Mouse (Mus musculus) heart, embryonic 10.5 days (tissue): ENCODE data around the gene Smco3. TPM values are rescaled to one million over a fixed set of nuclear protein-coding genes. Genes with fewer than 3 reads are reported as not detected.

Experiments used
- DNase-seq: peaks from one replicate; pipeline ENCODE4 v3.0.0-alpha.2; 2017; ENCODE audit warnings: low spot score
- H3K27ac ChIP-seq: fragments of 300-500 bp; sonication (generic); 2 replicates; pipeline ENCODE4 v1.5.1; 2016; ENCODE audit warnings: mild to moderate bottlenecking
- H3K27me3 ChIP-seq: fragments of 300-500 bp; sonication (generic); 2 replicates; pipeline ENCODE4 v1.6.1; 2016; ENCODE audit warnings: mild to moderate bottlenecking; ENCODE audit not compliant: poor library complexity, insufficient read depth, severe bottlenecking
- H3K36me3 ChIP-seq: fragments of 300-500 bp; sonication (generic); 2 replicates; pipeline ENCODE4 v1.6.1; 2016; ENCODE audit warnings: mild to moderate bottlenecking, moderate library complexity
- H3K4me1 ChIP-seq: fragments of 300-500 bp; sonication (generic); 2 replicates; pipeline ENCODE4 v1.6.1; 2016; ENCODE audit warnings: mild to moderate bottlenecking
- H3K4me3 ChIP-seq: fragments of 300-500 bp; sonication (generic); 2 replicates; pipeline ENCODE4 v1.5.1; 2016; ENCODE audit warnings: mild to moderate bottlenecking, moderate library complexity
- H3K9me3 ChIP-seq: fragments of 300-500 bp; sonication (generic); 2 replicates; pipeline ENCODE4 v1.6.1; 2016; ENCODE audit warnings: mild to moderate bottlenecking, moderate library complexity
- WGBS: fragments of 180-500 bp; shearing (Covaris S2); methylation state at CpG from one replicate; pipeline ENCODE4 v1.1.7; 2016; 5-methylcytosine and 5-hydroxymethylcytosine counted together
- polyA plus RNA-seq: library from polyadenylated mRNA; unstranded; fragments of >200 nt; fragmentation: Nextera tagmentation; extraction: Ambion mirVana; gene quantifications from 2 replicates; pipeline ENCODE4 v1.2.1, GENCODE M21; 2016

Gene Smco3
- polyA plus RNA-seq, 1 experiment from 2014 or later, result not detected

GRCm38 (mm10) chr6:136837323-136837722 is 2.1 kb upstream of the Smco3 start:
- Histone ChIP-seq H3K27ac (no peak overlapping the region), H3K4me3 (no peak overlapping the region), H3K27me3 (peaks cover 3% of the 10 kb centered on the region; the same call in 1 of the 2 replicates), H3K9me3 (no peaks in the 10 kb centered on the region), H3K36me3 (no peaks in the 10 kb centered on the region), H3K4me1 (no peaks in the 10 kb centered on the region)
- 68% methylated on average over 3 of the region's 3 CpGs for WGBS
- DNase-seq, result no peak

- Histone ChIP-seq H3K4me1 (peaks cover 7% of the 10 kb centered on the region; the same call in 1 of the 2 replicates), H3K27ac (no peak overlapping the region), H3K9me3 (no peaks in the 10 kb centered on the region), H3K36me3 (no peaks in the 10 kb centered on the region), H3K27me3 (peaks cover 3% of the 10 kb centered on the region), H3K4me3 (no peak overlapping the region)
- WGBS, result 61% methylated on average over 5 of the region's 5 CpGs
- DNase-seq, result no peak
Measured at GRCm38 (mm10) chr6:136831712-136832111, 3.5 kb downstream of the Smco3 start.

GRCm38 (mm10) chr6:136828681-136829080 is 6.6 kb downstream of the Smco3 start:
- peak overlapping the region; percentile 100 for H3K4me3 ChIP-seq
- DNase-seq, result no peak
- peaks cover 20% of the 10 kb centered on the region for H3K36me3 ChIP-seq
- WGBS, result 38% methylated on average over 4 of the region's 4 CpGs
- no peaks in the 10 kb centered on the region; the same call in 1 of the 2 replicates for H3K27me3 ChIP-seq
- peaks cover 7% of the 10 kb centered on the region; the same call in 1 of the 2 replicates for H3K4me1 ChIP-seq
- no peaks in the 10 kb centered on the region for H3K9me3 ChIP-seq
- H3K27ac ChIP-seq, result peak overlapping the region; percentile 89

- H3K27ac ChIP-seq, result peak within 1 kb of the TSS; percentile 99
- WGBS, result under 1% methylated on average over 45 of the region's 45 CpGs
- DNase-seq, result peak; percentile 99
Measured at GRCm38 (mm10) chr6:136827881-136828561, 7.2 kb downstream of the Smco3 start, which contains the start of gene Wbp11. TSS of gene Wbp11 (minus strand) at chr6:136828233.

GRCm38 (mm10) chr6:136827516-136827880 is 7.8 kb downstream of the Smco3 start, which contains the start of gene BC049715:
TSS of gene BC049715 (plus strand) at chr6:136827626.
- H3K4me1 ChIP-seq, result peaks cover 7% of the 10 kb centered on the region; the same call in 1 of the 2 replicates
- peak within 1 kb of the TSS; percentile 100 for H3K4me3 ChIP-seq
- H3K9me3 ChIP-seq, result no peaks in the 10 kb centered on the region
- H3K27ac ChIP-seq, result peak within 1 kb of the TSS; percentile 99
- peaks cover 28% of the 10 kb centered on the region for H3K36me3 ChIP-seq
- no peak for DNase-seq
- under 1% methylated on average over 34 of the region's 34 CpGs for WGBS
- H3K27me3 ChIP-seq, result no peaks in the 10 kb centered on the region; the same call in 1 of the 2 replicates

More at GRCm38 (mm10) chr6:136827881-136828561, 7.2 kb downstream of the Smco3 start, which contains the start of gene Wbp11:
- H3K4me3 ChIP-seq, result peak within 1 kb of the TSS; percentile 100
- peaks cover 7% of the 10 kb centered on the region; the same call in 1 of the 2 replicates for H3K4me1 ChIP-seq
- H3K9me3 ChIP-seq, result no peaks in the 10 kb centered on the region
- peaks cover 23% of the 10 kb centered on the region for H3K36me3 ChIP-seq
- H3K27me3 ChIP-seq, result no peaks in the 10 kb centered on the region; the same call in 1 of the 2 replicates

GRCm38 (mm10) chr6:136827116-136827515 is 8.1 kb downstream of the Smco3 start:
- peak overlapping the region; percentile 99 for H3K27ac ChIP-seq
- peak overlapping the region; percentile 100 for H3K4me3 ChIP-seq
- peaks cover 7% of the 10 kb centered on the region; the same call in 1 of the 2 replicates for H3K4me1 ChIP-seq
- peak; percentile 55 for DNase-seq
- 14% methylated on average over 7 of the region's 7 CpGs for WGBS
- peaks cover 32% of the 10 kb centered on the region for H3K36me3 ChIP-seq
- no peaks in the 10 kb centered on the region; the same call in 1 of the 2 replicates for H3K27me3 ChIP-seq
- H3K9me3 ChIP-seq, result no peaks in the 10 kb centered on the region

- Histone ChIP-seq H3K27me3 (no peaks in the 10 kb centered on the region), H3K4me1 (peaks cover 11% of the 10 kb centered on the region; the same call in 1 of the 2 replicates), H3K4me3 (no peak overlapping the region), H3K36me3 (peaks cover 53% of the 10 kb centered on the region), H3K27ac (no peak overlapping the region), H3K9me3 (no peaks in the 10 kb centered on the region)
- 92% methylated on average over 8 of the region's 8 CpGs for WGBS
- DNase-seq, result peak; percentile 64
Measured at GRCm38 (mm10) chr6:136824987-136825386, 10.3 kb downstream of the Smco3 start.

GRCm38 (mm10) chr6:136821086-136821485 is 14.2 kb downstream of the Smco3 start:
- H3K36me3 ChIP-seq, result peaks cover 91% of the 10 kb centered on the region
- no peaks in the 10 kb centered on the region for H3K27me3 ChIP-seq
- no peaks in the 10 kb centered on the region for H3K9me3 ChIP-seq
- no peak for DNase-seq
- WGBS, result 88% methylated on average over 18 of the region's 18 CpGs
- H3K4me3 ChIP-seq, result no peak overlapping the region
- peaks cover 5% of the 10 kb centered on the region; the same call in 1 of the 2 replicates for H3K4me1 ChIP-seq
- H3K27ac ChIP-seq, result no peak overlapping the region

GRCm38 (mm10) chr6:136820381-136820780 is 14.9 kb downstream of the Smco3 start:
- Histone ChIP-seq H3K27ac (no peak overlapping the region), H3K4me1 (peaks cover 5% of the 10 kb centered on the region; the same call in 1 of the 2 replicates), H3K9me3 (no peaks in the 10 kb centered on the region), H3K4me3 (no peak overlapping the region), H3K36me3 (peaks cover 93% of the 10 kb centered on the region), H3K27me3 (no peaks in the 10 kb centered on the region)
- WGBS, result 84% methylated on average over 21 of the region's 21 CpGs
- no peak for DNase-seq

- no peak for DNase-seq
- Histone ChIP-seq H3K9me3 (no peaks in the 10 kb centered on the region), H3K36me3 (peaks cover 95% of the 10 kb centered on the region), H3K4me1 (peaks cover 5% of the 10 kb centered on the region; the same call in 1 of the 2 replicates), H3K4me3 (no peak overlapping the region), H3K27me3 (no peaks in the 10 kb centered on the region), H3K27ac (no peak overlapping the region)
- WGBS, result 92% methylated on average over 3 of the region's 3 CpGs
Measured at GRCm38 (mm10) chr6:136817549-136817948, 17.7 kb downstream of the Smco3 start.

- WGBS, result 94% methylated on average over 21 of the region's 21 CpGs
- DNase-seq, result no peak
- peaks cover 5% of the 10 kb centered on the region; the same call in 1 of the 2 replicates for H3K4me1 ChIP-seq
- no peaks in the 10 kb centered on the region for H3K27me3 ChIP-seq
- H3K27ac ChIP-seq, result no peak overlapping the region
- H3K36me3 ChIP-seq, result peaks cover 95% of the 10 kb centered on the region
- no peak overlapping the region for H3K4me3 ChIP-seq
- H3K9me3 ChIP-seq, result no peaks in the 10 kb centered on the region
Measured at GRCm38 (mm10) chr6:136816826-136817225, 18.4 kb downstream of the Smco3 start.

- Histone ChIP-seq H3K36me3 (peaks cover 80% of the 10 kb centered on the region), H3K4me1 (no peaks in the 10 kb centered on the region), H3K9me3 (no peaks in the 10 kb centered on the region), H3K4me3 (no peak overlapping the region), H3K27me3 (no peaks in the 10 kb centered on the region), H3K27ac (no peak overlapping the region)
- 97% methylated on average over 7 of the region's 7 CpGs for WGBS
- no peak for DNase-seq
Measured at GRCm38 (mm10) chr6:136815381-136815780, 19.9 kb downstream of the Smco3 start.

- Histone ChIP-seq H3K9me3 (no peaks in the 10 kb centered on the region), H3K4me3 (no peak overlapping the region), H3K36me3 (peaks cover 59% of the 10 kb centered on the region), H3K27me3 (no peaks in the 10 kb centered on the region), H3K4me1 (peaks cover 11% of the 10 kb centered on the region), H3K27ac (no peak overlapping the region)
- 35% methylated on average over 4 of the region's 4 CpGs for WGBS
- DNase-seq, result no peak
Measured at GRCm38 (mm10) chr6:136813117-136813516, 22.1 kb downstream of the Smco3 start.
